Mouse (Mus musculus): Measurements from ENCODE around the gene 3110082I17Rik.

GRCm38 (mm10) chr5:139382760-139383159 is 77.6 kb downstream of the 3110082I17Rik start:
- TF ChIP-seq POLR2A (IDR thresholded peaks at IDR 0.05; ENCODE audit: low read depth, low read length) (no peak), CTCF (IDR thresholded peaks at IDR 0.05; ENCODE audit: extremely low read depth, insufficient read length, insufficient replicate concordance, low read depth, low read length) (no peak)
